ENCODE assay signal across 7 mouse cellular contexts in the genomic region with DNA sequence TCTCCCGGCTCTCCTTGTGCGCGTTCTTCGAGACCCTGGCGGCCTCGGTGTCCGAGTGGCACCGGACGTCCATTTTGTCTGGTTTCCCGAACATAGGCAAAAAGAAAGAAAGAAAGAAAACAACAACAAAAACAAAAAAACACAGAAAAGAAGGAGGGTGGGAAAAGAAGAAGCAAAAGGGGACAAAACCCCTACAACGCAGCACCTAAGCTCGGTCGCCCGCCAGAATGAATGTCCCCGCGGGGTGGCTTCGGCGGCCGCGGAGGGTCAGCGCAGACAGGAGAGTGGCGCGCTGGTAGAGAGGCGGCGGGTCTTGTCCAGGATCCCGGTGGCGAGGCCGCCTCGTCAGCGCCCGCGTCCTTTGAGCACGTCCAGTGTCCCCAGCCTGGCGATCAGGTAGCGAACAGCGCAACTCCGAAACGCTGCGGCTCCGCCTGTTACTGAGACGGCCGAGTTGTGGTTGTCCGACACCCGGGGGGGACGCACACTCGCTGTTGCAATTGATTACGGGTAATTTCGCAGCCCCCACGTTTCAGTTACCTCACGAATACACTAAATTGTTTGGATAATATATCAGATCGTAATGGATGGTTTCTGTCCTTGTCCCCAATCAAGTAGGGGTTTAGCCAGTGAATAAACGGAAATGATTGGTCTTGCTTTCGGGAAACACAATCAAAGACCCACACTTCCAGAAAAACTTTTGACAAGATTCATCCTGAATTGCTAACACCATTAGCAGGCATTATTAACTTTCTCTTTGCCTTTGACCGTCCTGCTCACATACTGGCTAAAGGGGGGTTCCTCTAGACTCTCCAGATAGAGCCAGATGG. TPM values are rescaled to one million over a fixed set of nuclear protein-coding genes. Genes with fewer than 3 reads are reported as not detected.
DNase-seq lines count a peak whose midpoint lies in the region; ATAC-seq and TF ChIP-seq lines count a peak whose summit lies in the region.

Gene Vax1 (minus strand): TSS at position 121 of the 830 bp plus-strand sequence.

- H3K9ac ChIP-seq in ES-Bruce4 (ENCODE audit: low read depth, poor library complexity, severe bottlenecking): peak within 1 kb of the TSS; percentile 53
- H3K9ac ChIP-seq in forebrain, embryonic 16.5 days (replicated peaks; ENCODE audit: low read depth, low read length): peak within 1 kb of the TSS; percentile 65
- 0 out of 2 replicates have a peak within 1 kb of the TSS, but pooled peaks have one; percentile 3 for H3K9ac ChIP-seq in limb, embryonic 15.5 days

- TF ChIP-seq EP300 in ES-Bruce4 (IDR thresholded peaks at IDR 0.05; ENCODE audit: insufficient read depth, low read depth, low read length): no peak

- peak within 1 kb of the TSS; percentile 63 for H3K4me2 ChIP-seq in forebrain, embryonic 16.5 days (ENCODE audit: low read length)
- peak within 1 kb of the TSS; percentile 41 for H3K4me2 ChIP-seq in limb, embryonic 15.5 days

- TF ChIP-seq CTCF in E14TG2a.4 (conservative IDR thresholded peaks at IDR 0.05; ENCODE audit: low read length): no peak
- TF ChIP-seq CTCF in ES-Bruce4 (IDR thresholded peaks at IDR 0.05; ENCODE audit: low read depth, low read length): no peak

- ATAC-seq in forebrain, embryonic 16.5 days: no peak
- no peak for ATAC-seq in limb, embryonic 15.5 days (ENCODE audit: insufficient number of reproducible peaks, low FRiP score, low TSS enrichment, low read depth)

- H3K4me1 ChIP-seq in E14TG2a.4 (replicated peaks; ENCODE audit: low read depth, low read length) (peaks cover 51% of the 10 kb centered on the region), ES-Bruce4 (ENCODE audit: control insufficient read depth, insufficient read depth, low read length) (no peaks in the 10 kb centered on the region)
- H3K4me1 ChIP-seq in forebrain, embryonic 16.5 days (replicated peaks; ENCODE audit: control insufficient read depth, insufficient read depth, low read length): peaks cover 41% of the 10 kb centered on the region
- H3K4me1 ChIP-seq in limb, embryonic 15.5 days: peaks cover 44% of the 10 kb centered on the region

- H3K9me3 ChIP-seq in E14TG2a.4 (ENCODE audit: low read length) (no peaks in the 10 kb centered on the region), ES-Bruce4 (replicated peaks; ENCODE audit: control insufficient read depth, insufficient read depth, low read length, poor library complexity, severe bottlenecking) (no peaks in the 10 kb centered on the region)
- no peaks in the 10 kb centered on the region for H3K9me3 ChIP-seq in forebrain, embryonic 16.5 days (ENCODE audit: control insufficient read depth, low read length)
- no peaks in the 10 kb centered on the region for H3K9me3 ChIP-seq in limb, embryonic 15.5 days

- H3K27me3 ChIP-seq in E14TG2a.4 (ENCODE audit: insufficient read depth, low read length) (peaks cover 94% of the 10 kb centered on the region), ES-Bruce4 (ENCODE audit: control insufficient read depth, insufficient read depth, low read length, poor library complexity, severe bottlenecking) (peaks cover 69% of the 10 kb centered on the region)
- peaks cover 38% of the 10 kb centered on the region for H3K27me3 ChIP-seq in forebrain, embryonic 16.5 days (replicated peaks; ENCODE audit: control insufficient read depth, insufficient read depth, low read length)
- H3K27me3 ChIP-seq in limb, embryonic 15.5 days: peaks cover 97% of the 10 kb centered on the region

- H3K27ac ChIP-seq in ES-Bruce4 (ENCODE audit: insufficient read depth, low read length): no peak within 1 kb of the TSS
- peak within 1 kb of the TSS; percentile 79 for H3K27ac ChIP-seq in forebrain, embryonic 16.5 days (ENCODE audit: low read length)
- no peak within 1 kb of the TSS for H3K27ac ChIP-seq in limb, embryonic 15.5 days

- peak; percentile 48 for DNase-seq in testis, postnatal 10 days (ENCODE audit: low spot score)
- no peak for DNase-seq in frontal cortex, postnatal 25 days (ENCODE audit: low spot score in 2 of 2)
- no peak for DNase-seq in urinary bladder, postnatal 25 days (ENCODE audit: low spot score)

- under 1% methylated on average over 54 of the region's 54 CpGs for WGBS in forebrain, embryonic 16.5 days
- WGBS in limb, embryonic 15.5 days: under 1% methylated on average over 54 of the region's 54 CpGs

- H3K36me3 ChIP-seq in E14TG2a.4 (ENCODE audit: insufficient read depth, low read length) (no peaks in the 10 kb centered on the region), ES-Bruce4 (ENCODE audit: control insufficient read depth, insufficient read depth, low read length, poor library complexity, severe bottlenecking) (no peaks in the 10 kb centered on the region)
- no peaks in the 10 kb centered on the region for H3K36me3 ChIP-seq in forebrain, embryonic 16.5 days (ENCODE audit: control insufficient read depth, insufficient read depth)
- no peaks in the 10 kb centered on the region for H3K36me3 ChIP-seq in limb, embryonic 15.5 days

- H3K4me3 ChIP-seq in E14TG2a.4 (replicated peaks; ENCODE audit: low read length): peak within 1 kb of the TSS; percentile 74
- H3K4me3 ChIP-seq in ES-Bruce4 (ENCODE audit: low read depth, low read length): peak within 1 kb of the TSS; percentile 44
- H3K4me3 ChIP-seq in forebrain, embryonic 16.5 days (replicated peaks; ENCODE audit: low read length): peak within 1 kb of the TSS; percentile 49
- H3K4me3 ChIP-seq in limb, embryonic 15.5 days: peak within 1 kb of the TSS; percentile 24

- TF ChIP-seq POLR2A in ES-Bruce4 (IDR thresholded peaks at IDR 0.05; ENCODE audit: insufficient read depth, low read length): no peak

RNA-seq across cellular contexts. Expression of gene Vax1, which starts in this region (rescaled TPM):
- polyA plus RNA-seq in ES-Bruce4 (2011; ENCODE audit: insufficient read depth, insufficient read length, low read depth, missing spikeins): not detected in 2 replicates
- polyA plus RNA-seq in forebrain, embryonic 16.5 days (2015; fragmentation: Nextera tagmentation; extraction: Ambion mirVana): 0.89 and 1.0 TPM in 2 replicates
- polyA plus RNA-seq in limb, embryonic 15.5 days (2015; fragmentation: Nextera tagmentation; extraction: Ambion mirVana): not detected in 2 replicates

Comparison
In these comparisons a context has a peak if more than half of its experiments do, and no peak if none do; other contexts are left out.
1. H3K4me3 ChIP-seq: peak in every context shown above with its lines; median percentile 74 in E14TG2a.4; 49 in forebrain, embryonic 16.5 days; 44 in ES-Bruce4; 24 in limb, embryonic 15.5 days.
2. H3K9ac ChIP-seq: peak in every context shown above with its lines; median percentile 65 in forebrain, embryonic 16.5 days; 53 in ES-Bruce4; 3 in limb, embryonic 15.5 days.